Mouse (Mus musculus) neural tube, embryonic 12.5 days (tissue): ENCODE results near the gene Olfr986. TPM values are rescaled to one million over a fixed set of nuclear protein-coding genes. Genes with fewer than 3 reads are reported as not detected.
A peak's percentile ranks its signal among the peaks of the same experiment; 100 is the strongest.

Experiments
- ATAC-seq: fragments of 200-750 bp; cut with Nextera tagmentation; 2 replicates; pipeline ENCODE4 v1.8.0; 2017; ENCODE audit warnings: low read depth, mild to moderate bottlenecking, moderate TSS enrichment, moderate library complexity; ENCODE audit not compliant: low FRiP score
- H3K27ac ChIP-seq: fragments of 300-500 bp; sonication (generic); 2 replicates; pipeline ENCODE4 v1.5.1; 2016
- H3K27me3 ChIP-seq: fragments of 300-500 bp; sonication (generic); replicated peaks from 2 replicates; pipeline ENCODE4 v1.6.1; 2016; ENCODE audit warnings: mild to moderate bottlenecking
- H3K36me3 ChIP-seq: fragments of 300-500 bp; sonication (generic); 2 replicates; pipeline ENCODE4 v1.6.1; 2016; ENCODE audit warnings: mild to moderate bottlenecking
- H3K4me1 ChIP-seq: fragments of 300-500 bp; sonication (generic); 2 replicates; pipeline ENCODE4 v1.6.1; 2016
- H3K4me2 ChIP-seq: fragments of 300-500 bp; sonication (generic); replicated peaks from 2 replicates; pipeline ENCODE4 v1.6.1; 2016; ENCODE audit warnings: mild to moderate bottlenecking
- H3K4me3 ChIP-seq: fragments of 300-500 bp; sonication (generic); 2 replicates; pipeline ENCODE4 v1.5.1; 2016
- H3K9ac ChIP-seq: fragments of 300-500 bp; sonication (generic); 2 replicates; pipeline ENCODE4 v1.6.1; 2016; ENCODE audit warnings: mild to moderate bottlenecking
- H3K9me3 ChIP-seq: fragments of 300-500 bp; sonication (generic); 2 replicates; pipeline ENCODE4 v1.6.1; 2016; ENCODE audit warnings: mild to moderate bottlenecking
- WGBS: fragments of 180-500 bp; shearing (Covaris S2); methylation state at CpG from one replicate; pipeline ENCODE4 v1.1.7; 2016; 5-methylcytosine and 5-hydroxymethylcytosine counted together
- polyA plus RNA-seq: library from polyadenylated mRNA; unstranded; fragments of >200 nt; fragmentation: Nextera tagmentation; extraction: Ambion mirVana; gene quantifications from 2 replicates; pipeline ENCODE4 v1.2.1, GENCODE M21; 2016

Olfr986 gene
- polyA plus RNA-seq, 1 experiment from 2014 or later = not detected

GRCm38 (mm10) chr9:40206546-40206950 is 25.8 kb downstream of the Olfr986 start:
- Histone ChIP-seq H3K27me3 (no peaks in the 10 kb centered on the region), H3K4me1 (no peaks in the 10 kb centered on the region), H3K27ac (no peak overlapping the region), H3K9me3 (no peaks in the 10 kb centered on the region), H3K9ac (no peak overlapping the region), H3K36me3 (peaks cover 42% of the 10 kb centered on the region), H3K4me3 (no peak overlapping the region), H3K4me2 (no peak overlapping the region)
- 83% methylated on average over 5 of the region's 5 CpGs for WGBS
- ATAC-seq = no peak

GRCm38 (mm10) chr9:40210744-40211143 is 30.0 kb downstream of the Olfr986 start:
- no peak for ATAC-seq
- no peaks in the 10 kb centered on the region for H3K27me3 ChIP-seq
- H3K4me2 ChIP-seq = no peak overlapping the region
- no peak overlapping the region for H3K27ac ChIP-seq
- H3K4me1 ChIP-seq = no peaks in the 10 kb centered on the region
- WGBS = 92% methylated on average over 2 of the region's 2 CpGs
- H3K9me3 ChIP-seq = no peaks in the 10 kb centered on the region
- H3K4me3 ChIP-seq = no peak overlapping the region
- H3K9ac ChIP-seq = no peak overlapping the region
- peaks cover 54% of the 10 kb centered on the region for H3K36me3 ChIP-seq

- H3K27ac ChIP-seq = no peak overlapping the region
- no peak overlapping the region for H3K4me3 ChIP-seq
- H3K27me3 ChIP-seq = no peaks in the 10 kb centered on the region
- peaks cover 36% of the 10 kb centered on the region for H3K36me3 ChIP-seq
- H3K9me3 ChIP-seq = no peaks in the 10 kb centered on the region
- H3K4me2 ChIP-seq = no peak overlapping the region
- H3K9ac ChIP-seq = no peak overlapping the region
- 97% methylated on average over 5 of the region's 5 CpGs for WGBS
- no peaks in the 10 kb centered on the region for H3K4me1 ChIP-seq
- ATAC-seq = no peak
Measured at GRCm38 (mm10) chr9:40214058-40214457, 33.3 kb downstream of the Olfr986 start.

- Histone ChIP-seq H3K36me3 (peaks cover 11% of the 10 kb centered on the region), H3K9ac (no peak overlapping the region), H3K27ac (no peak overlapping the region), H3K4me2 (no peak overlapping the region), H3K9me3 (no peaks in the 10 kb centered on the region), H3K4me1 (no peaks in the 10 kb centered on the region), H3K27me3 (no peaks in the 10 kb centered on the region), H3K4me3 (no peak overlapping the region)
- 81% methylated on average over 4 of the region's 4 CpGs for WGBS
- ATAC-seq = no peak
Measured at GRCm38 (mm10) chr9:40216651-40217050, 35.9 kb downstream of the Olfr986 start.

- H3K4me1 ChIP-seq = no peaks in the 10 kb centered on the region
- WGBS = 78% methylated on average over 4 of the region's 4 CpGs
- H3K27ac ChIP-seq = no peak overlapping the region
- no peak for ATAC-seq
- H3K9ac ChIP-seq = no peak overlapping the region
- H3K9me3 ChIP-seq = no peaks in the 10 kb centered on the region
- no peaks in the 10 kb centered on the region for H3K36me3 ChIP-seq
- no peak overlapping the region for H3K4me2 ChIP-seq
- no peak overlapping the region for H3K4me3 ChIP-seq
- no peaks in the 10 kb centered on the region for H3K27me3 ChIP-seq
Measured at GRCm38 (mm10) chr9:40224289-40224688, 43.6 kb downstream of the Olfr986 start.

- no peak overlapping the region for H3K4me2 ChIP-seq
- H3K9ac ChIP-seq = no peak overlapping the region
- no peaks in the 10 kb centered on the region for H3K4me1 ChIP-seq
- ATAC-seq = 0 out of 2 replicates have a peak, but pooled peaks have one; percentile 48
- WGBS = 75% methylated on average over 10 of the region's 10 CpGs
- no peaks in the 10 kb centered on the region for H3K36me3 ChIP-seq
- no peak overlapping the region for H3K4me3 ChIP-seq
- H3K27me3 ChIP-seq = no peaks in the 10 kb centered on the region
- H3K9me3 ChIP-seq = no peaks in the 10 kb centered on the region
- no peak overlapping the region for H3K27ac ChIP-seq
Measured at GRCm38 (mm10) chr9:40227874-40228789, 47.4 kb downstream of the Olfr986 start.

- Histone ChIP-seq H3K4me3 (no peak overlapping the region), H3K9me3 (no peaks in the 10 kb centered on the region), H3K27me3 (no peaks in the 10 kb centered on the region), H3K27ac (no peak overlapping the region), H3K9ac (no peak overlapping the region), H3K4me1 (no peaks in the 10 kb centered on the region), H3K36me3 (no peaks in the 10 kb centered on the region), H3K4me2 (no peak overlapping the region)
- 73% methylated on average over 6 of the region's 6 CpGs for WGBS
- ATAC-seq = no peak
Measured at GRCm38 (mm10) chr9:40228804-40229331, 48.1 kb downstream of the Olfr986 start.

- Histone ChIP-seq H3K9me3 (no peaks in the 10 kb centered on the region), H3K27ac (no peak overlapping the region), H3K9ac (no peak overlapping the region), H3K4me2 (no peak overlapping the region), H3K4me3 (no peak overlapping the region), H3K36me3 (no peaks in the 10 kb centered on the region), H3K27me3 (no peaks in the 10 kb centered on the region), H3K4me1 (no peaks in the 10 kb centered on the region)
- no peak for ATAC-seq
- WGBS = 68% methylated on average over 5 of the region's 5 CpGs
Measured at GRCm38 (mm10) chr9:40229479-40229878, 48.8 kb downstream of the Olfr986 start.

- Histone ChIP-seq H3K9ac (no peak overlapping the region), H3K4me2 (no peak overlapping the region), H3K36me3 (no peaks in the 10 kb centered on the region), H3K9me3 (no peaks in the 10 kb centered on the region), H3K27me3 (no peaks in the 10 kb centered on the region), H3K4me1 (no peaks in the 10 kb centered on the region), H3K4me3 (no peak overlapping the region), H3K27ac (no peak overlapping the region)
- whole genome bisulfite sequencing = 91% methylated on average over 3 of the region's 3 CpGs
- ATAC-seq = no peak
Measured at GRCm38 (mm10) chr9:40231019-40231418, 50.3 kb downstream of the Olfr986 start.

- 51% methylated on average over 10 of the region's 10 CpGs for WGBS
- no peak overlapping the region for H3K4me3 ChIP-seq
- no peak overlapping the region for H3K27ac ChIP-seq
- H3K4me2 ChIP-seq = no peak overlapping the region
- no peaks in the 10 kb centered on the region for H3K4me1 ChIP-seq
- no peaks in the 10 kb centered on the region for H3K36me3 ChIP-seq
- peak; percentile 61; the same call in 1 of the 2 replicates for ATAC-seq
- no peak overlapping the region for H3K9ac ChIP-seq
- no peaks in the 10 kb centered on the region for H3K9me3 ChIP-seq
- H3K27me3 ChIP-seq = no peaks in the 10 kb centered on the region
Measured at GRCm38 (mm10) chr9:40234233-40235072, 53.7 kb downstream of the Olfr986 start.

GRCm38 (mm10) chr9:40235220-40235619 is 54.5 kb downstream of the Olfr986 start:
- WGBS = 84% methylated on average over 7 of the region's 7 CpGs
- Histone ChIP-seq H3K36me3 (no peaks in the 10 kb centered on the region), H3K27ac (no peak overlapping the region), H3K4me1 (no peaks in the 10 kb centered on the region), H3K9me3 (no peaks in the 10 kb centered on the region), H3K27me3 (no peaks in the 10 kb centered on the region), H3K4me3 (no peak overlapping the region), H3K9ac (no peak overlapping the region), H3K4me2 (no peak overlapping the region)
- no peak for ATAC-seq
